Mouse (Mus musculus) liver (tissue): ENCODE data around the gene Boll.

Experiments
- DNase-seq: peaks from one replicate; pipeline ENCODE4 v3.0.0-alpha.2; 2020; ENCODE audit warnings: mixed read lengths

The Boll gene

DNA sequence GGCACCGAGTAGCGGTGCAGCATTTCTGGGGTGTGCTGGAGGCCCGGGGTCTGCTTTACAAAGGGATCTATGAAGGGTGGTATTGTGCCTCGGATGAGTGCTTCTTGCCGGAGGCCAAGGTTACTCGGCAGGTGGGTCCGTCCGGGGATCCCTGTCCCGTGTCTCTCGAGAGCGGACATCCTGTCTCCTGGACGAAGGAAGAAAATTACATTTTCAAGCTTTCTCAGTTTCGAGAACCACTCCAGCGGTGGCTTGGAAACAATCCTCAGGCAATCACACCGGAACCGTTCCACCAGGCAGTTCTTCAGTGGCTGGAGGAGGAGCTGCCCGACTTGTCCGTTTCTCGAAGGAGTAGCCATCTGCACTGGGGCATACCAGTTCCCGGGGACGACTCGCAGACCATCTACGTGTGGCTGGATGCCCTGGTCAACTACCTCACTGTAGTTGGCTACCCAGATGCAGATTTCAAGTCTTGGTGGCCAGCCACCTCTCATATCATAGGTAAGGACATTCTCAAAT lies 125.6 kb downstream of the Boll start:
- peak; percentile 44 for DNase-seq

GRCm38 (mm10) chr1:55236890-55237642 lies 126.2 kb downstream of the Boll start, which contains the start of gene Mars2:
Gene Mars2, plus strand, starts transcription at chr1:55237177.
- peak; percentile 97 for DNase-seq

- no peak for DNase-seq
These were observed 126.8 kb downstream of the Boll start for GRCm38 (mm10) chr1:55236487-55236886.

DNA sequence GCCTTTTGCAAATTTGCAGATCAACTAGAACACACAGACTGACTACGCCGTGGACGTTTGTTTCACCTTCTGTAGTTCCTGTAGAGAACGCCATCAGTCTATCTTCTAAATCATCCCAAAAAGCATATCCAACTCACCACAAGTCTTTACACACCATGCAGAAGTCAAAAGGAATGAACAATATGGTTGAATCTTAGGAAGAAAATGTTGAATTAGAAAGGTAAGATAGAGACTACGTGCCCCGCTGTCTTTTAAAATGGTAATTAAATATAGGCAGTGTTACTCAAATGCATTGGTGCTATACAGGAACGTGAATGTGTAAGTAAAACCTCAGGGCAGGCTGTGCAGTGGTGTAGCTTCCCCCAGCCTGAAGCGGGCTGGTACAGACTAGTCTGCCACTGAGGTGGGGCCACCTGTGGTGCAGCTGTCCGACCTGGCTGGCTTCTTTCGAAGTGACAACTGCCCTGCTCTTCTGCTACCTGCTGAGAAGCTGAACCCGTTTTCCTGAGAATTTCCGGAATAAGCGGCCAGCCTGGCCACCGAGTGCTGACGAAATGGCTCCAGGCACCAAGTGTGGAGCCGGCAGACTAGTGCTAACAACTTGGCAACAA lies 128.3 kb downstream of the Boll start:
- DNase-seq = no peak

GRCm38 (mm10) chr1:55228256-55228884 lies 134.9 kb downstream of the Boll start:
- DNase-seq = no peak

GRCm38 (mm10) chr1:55227376-55227775 lies 135.9 kb downstream of the Boll start:
- no peak for DNase-seq

DNA sequence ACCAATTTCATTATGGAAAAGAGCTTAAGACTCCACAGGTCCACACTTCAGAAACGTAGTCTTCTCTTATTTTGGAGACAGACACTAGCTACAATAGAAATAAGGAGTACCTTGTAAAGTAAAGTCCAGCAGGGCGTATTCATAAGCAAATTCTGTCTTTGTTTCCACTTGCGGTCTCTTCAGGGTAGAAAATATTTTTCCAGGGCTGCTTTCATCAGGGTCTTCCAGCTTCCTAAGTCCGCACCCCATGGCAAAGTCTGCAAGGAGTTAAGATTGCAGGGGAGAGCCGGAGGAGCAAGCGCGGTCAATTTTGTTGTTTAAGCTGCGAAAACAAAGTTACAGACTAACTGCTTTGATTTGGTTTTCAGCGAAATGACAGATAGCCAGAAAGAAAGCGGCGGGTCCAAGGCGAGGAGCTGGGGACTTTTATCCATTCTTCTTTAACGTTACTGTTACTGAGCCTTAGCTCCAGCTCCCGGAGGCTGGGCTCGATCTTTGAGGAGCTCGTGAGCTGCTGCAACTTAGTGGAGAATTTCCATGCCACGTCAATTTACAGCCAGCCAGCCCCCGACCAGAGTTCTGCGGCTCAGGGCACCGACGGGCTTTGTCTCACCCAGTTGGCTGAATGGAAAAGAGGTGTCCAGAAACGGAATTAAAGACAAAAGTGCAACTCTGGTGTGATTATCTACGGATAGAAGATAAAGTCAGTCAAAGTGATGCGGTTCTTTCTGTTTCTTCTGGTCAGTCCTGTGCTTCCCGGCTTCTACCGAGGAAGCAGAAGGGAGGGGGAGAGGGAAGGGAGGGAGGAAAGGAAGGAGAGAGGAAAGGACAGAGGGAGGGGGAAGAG lies 137.0 kb downstream of the Boll start, which contains the start of gene Rftn2:
TSS of gene Rftn2 (minus strand) at position 772 of the 847 bp plus-strand sequence.
- DNase-seq = no peak

DNA sequence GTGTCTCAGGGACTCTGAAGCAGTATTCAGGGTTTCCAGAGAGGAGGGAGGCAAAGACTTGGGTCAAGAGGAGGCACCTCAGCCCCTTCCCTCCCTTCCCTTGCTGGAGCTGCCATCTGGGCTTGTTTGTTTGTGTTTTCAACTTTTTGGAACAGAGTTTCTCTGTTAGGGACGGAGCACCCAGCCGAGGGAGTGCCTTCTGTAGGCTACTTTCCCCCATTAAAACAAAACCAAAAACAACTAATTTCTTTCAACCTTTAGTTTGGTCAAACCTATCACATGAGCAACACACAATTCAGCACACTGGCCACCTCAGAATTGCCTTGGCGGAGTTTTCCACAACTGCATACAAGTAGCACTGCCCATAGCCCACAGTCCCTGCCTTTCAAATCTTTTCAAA lies 137.9 kb downstream of the Boll start:
- no peak for DNase-seq

GRCm38 (mm10) chr1:55224111-55224510 lies 139.2 kb downstream of the Boll start:
- no peak for DNase-seq

DNA sequence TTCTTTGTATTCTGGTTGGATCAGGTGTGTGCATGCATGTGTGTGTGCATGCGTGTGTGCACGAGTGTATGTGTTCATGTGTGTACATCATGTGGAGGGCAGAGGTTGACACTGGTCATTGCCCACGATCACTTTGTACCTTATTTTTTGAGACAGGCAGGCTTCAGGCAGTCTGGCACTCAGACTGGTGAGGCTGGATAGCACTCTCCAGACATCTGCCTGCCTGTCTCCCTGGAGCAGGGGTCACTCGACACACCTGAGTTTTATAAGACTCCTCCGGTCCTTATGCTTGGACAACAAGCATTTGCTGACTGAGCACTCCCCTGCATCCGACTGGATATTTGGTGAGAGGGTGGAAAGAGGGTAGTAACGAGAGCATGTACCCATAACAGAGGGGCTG lies 140.2 kb downstream of the Boll start:
- no peak for DNase-seq

DNA sequence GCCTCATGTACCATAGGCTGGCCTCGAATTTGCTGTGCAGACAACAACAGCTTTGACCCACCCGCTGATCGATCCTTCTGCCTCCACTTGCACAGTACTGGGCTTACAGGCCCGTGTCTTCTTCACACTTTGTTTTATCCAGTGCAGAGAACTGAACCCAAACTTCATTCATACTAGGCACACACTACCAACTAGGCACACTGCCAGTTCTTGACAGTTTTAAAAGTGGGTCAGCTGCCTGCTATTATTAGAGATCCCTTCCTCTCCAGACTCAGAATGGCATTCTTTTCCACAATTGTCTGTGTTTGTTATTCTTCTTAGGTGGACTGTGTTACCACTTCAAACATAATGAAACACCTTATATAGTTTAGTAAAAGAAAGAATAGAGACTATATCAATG lies 141.9 kb downstream of the Boll start:
- no peak for DNase-seq

DNA sequence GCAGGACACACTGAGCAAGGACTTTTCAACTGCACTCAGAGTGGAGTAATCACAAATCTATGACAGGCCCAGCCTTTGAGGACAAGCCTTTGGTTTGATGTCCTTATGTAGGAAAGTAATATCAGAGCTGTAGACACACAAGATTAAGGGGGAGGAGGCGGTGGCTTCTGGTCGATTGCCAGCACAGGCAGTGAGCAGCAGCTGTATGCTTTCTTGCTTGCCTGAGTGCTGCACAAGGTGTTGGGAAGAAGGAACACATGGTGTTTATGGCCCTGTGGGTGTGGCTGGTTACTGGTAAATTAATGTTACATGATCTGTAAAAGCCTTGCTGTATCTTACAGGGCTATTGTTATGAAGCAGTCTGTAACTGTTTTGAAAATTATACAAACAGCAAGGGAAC lies 146.1 kb downstream of the Boll start:
- no peak for DNase-seq

GRCm38 (mm10) chr1:55215185-55215813 lies 148.0 kb downstream of the Boll start:
- DNase-seq = peak; percentile 19

DNA sequence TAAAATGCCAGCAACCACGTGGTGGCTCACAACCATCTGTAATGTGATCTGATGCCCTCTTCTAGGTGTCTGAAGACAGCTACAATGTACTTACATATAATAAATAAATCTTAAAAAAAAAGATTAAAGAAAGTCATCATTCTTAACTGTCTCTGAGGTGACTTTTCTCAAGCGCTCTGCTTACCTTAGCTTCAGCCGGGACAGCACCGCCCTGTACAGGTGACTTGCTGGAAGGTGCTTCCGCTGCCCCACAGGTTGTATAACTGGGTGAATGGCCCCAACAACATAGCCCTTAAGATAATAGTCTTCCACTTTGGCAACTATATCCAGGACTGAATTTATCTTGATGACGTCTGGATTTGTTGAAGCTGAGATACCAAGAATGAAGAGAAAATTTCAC lies 149.3 kb downstream of the Boll start:
- DNase-seq = no peak

GRCm38 (mm10) chr1:55213475-55213874 lies 149.8 kb downstream of the Boll start:
- DNase-seq = no peak

DNA sequence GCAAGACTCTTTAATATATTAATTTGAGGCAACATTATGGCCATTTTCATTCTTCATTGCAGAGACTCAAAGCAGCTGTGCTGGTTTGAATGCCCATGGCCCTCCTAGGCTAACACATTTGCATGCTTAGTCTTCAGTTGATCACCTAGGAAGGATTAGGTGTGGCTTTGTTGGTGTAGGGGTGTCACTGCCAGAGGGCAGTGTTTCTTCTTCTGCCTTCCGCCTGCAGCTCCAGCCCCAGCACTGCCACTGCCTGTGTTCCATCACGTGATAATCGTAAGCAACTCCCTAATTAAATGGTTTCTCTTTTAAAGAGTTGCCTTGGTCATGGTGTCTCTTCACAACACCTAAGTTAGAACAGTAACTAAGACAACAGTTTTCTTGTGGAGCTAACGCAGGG lies 150.5 kb downstream of the Boll start:
- no peak for DNase-seq

DNA sequence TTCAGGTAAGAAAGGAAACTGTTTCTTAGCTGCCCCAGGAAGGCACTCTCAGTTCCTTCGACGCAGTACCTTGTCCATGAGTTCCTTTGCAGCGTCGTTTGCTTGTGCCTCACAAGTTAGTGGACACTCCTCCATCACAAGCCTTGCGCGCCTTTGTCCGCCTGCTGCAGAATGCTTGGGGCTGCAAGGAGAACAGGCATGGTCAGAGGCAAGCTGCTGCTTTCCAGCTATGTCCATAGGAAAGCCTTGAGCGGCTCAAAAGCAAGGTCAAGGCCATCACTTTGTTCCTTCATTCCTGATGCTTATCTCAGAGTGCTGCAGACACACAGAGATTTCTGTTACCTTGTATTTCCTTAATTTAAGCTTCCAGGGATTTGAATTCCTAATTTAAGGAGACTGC lies 152.2 kb downstream of the Boll start:
- DNase-seq = no peak

DNA sequence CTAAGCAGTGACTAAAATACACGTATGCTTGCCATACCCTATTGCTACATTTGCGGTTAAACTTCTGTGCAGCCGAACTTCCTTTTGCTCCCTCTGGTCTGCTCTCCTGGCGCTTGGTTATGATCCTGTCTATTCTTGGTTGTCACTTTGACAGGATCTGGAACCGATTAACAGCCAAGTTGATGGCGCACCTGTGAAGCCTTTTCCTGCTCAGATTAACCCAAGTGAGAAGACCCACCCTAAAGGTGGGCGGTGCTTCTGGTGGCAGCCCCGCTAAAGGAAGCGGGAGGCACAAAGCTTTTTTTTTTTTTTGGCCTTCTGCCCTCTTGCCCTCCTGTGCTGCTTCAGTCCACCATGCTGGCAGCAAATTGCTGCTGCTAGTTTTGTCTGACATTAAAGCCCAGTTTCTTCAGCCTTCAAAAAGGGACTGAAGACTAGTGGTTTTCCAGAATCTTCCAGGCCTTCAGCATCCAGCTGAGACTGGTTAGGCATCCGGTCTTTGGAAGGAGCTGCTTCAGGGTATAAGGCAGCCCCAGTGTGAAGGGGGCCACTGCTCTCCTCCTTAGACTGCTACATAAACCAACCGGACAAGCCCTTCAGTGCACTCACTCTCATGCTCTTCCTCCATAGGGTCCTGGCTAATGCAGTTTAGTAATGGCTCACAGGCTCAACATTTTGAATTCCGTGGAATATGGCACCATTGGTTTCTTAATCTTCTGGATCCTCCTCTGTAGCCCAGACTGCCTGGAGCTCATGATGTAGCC lies 152.9 kb downstream of the Boll start:
- peak; percentile 40 for DNase-seq

- DNase-seq = no peak
These were observed 154.6 kb downstream of the Boll start for GRCm38 (mm10) chr1:55208500-55209140.

DNA sequence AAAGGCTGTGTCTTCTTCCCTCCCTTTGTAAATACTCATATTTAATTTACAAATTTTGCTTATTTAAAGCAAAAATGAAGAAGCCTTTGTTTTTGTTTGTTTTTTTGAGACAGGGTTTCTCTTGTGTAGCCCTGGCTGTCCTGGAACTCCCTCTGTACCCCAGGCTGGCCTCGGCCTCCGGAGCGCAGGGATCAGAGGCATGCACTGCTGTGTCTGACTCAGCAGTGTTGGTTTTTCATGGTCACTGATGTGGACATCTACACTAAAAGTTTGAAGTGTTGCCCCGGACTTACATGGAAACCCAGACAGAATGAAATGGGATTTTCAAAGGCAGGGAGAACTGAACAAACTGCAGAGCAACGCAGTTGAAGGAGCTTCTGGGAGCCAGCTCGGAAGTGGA lies 155.7 kb downstream of the Boll start:
- no peak for DNase-seq

DNA sequence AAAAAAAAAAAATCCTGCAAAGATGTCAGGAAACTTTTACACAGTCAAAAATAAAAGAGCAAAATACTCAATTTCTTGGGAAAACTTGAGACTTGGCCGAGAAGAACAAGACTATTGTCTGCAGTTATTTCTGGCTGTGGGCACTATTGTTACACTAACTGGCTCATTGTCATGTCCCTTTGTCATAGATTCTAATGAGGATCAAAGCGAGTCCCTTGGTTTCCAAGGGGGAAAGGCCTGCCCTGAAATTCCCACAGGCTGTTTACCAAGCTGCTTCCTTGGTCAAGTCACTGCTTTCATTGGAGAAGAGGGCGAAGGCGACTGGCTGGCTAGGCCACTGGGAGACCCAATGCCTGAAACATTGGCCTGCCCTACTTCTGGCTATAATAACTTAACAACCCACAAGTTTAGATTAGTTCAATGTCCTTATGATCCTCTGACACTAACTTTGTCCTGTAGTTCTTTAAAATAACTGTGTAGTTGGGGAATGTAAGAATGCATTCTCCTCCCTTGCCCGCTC lies 157.4 kb downstream of the Boll start:
- no peak for DNase-seq
